8 mouse cellular contexts compared by ENCODE assay signal in the genomic region with DNA sequence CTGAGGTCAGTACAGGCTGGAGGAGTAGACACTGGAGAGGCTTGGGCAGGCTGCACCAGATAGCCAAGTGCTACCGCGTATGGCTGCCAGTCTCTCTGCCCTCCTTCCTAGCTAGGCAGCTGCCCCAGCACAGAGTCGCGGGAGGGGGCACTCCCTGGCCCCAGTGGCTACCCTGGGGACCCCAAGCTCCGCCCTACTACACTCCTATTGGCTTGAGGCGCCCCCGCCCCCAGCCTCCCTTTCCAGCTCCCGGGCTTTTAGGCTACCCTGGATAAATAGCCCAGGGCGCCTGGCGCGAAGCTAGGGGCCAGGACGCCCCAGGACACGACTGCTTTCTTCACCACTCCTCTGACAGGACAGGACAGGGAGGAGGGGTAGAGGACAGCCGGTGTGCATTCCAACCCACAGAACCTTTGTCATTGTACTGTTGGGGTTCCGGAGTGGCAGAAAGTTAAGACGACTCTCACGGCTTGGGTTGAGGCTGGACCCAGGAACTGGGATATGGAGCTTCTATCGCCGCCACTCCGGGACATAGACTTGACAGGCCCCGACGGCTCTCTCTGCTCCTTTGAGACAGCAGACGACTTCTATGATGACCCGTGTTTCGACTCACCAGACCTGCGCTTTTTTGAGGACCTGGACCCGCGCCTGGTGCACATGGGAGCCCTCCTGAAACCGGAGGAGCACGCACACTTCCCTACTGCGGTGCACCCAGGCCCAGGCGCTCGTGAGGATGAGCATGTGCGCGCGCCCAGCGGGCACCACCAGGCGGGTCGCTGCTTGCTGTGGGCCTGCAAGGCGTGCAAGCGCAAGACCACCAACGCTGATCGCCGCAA. TPM values are rescaled to one million over a fixed set of nuclear protein-coding genes. Genes with fewer than 3 reads are reported as not detected.
A peak's percentile ranks its signal among the peaks of the same experiment; 100 is the strongest.
DNase-seq lines count a peak whose midpoint lies in the region; ATAC-seq and TF ChIP-seq lines count a peak whose summit lies in the region.

Gene Myod1 (plus strand): TSS at position 303 of the 836 bp plus-strand sequence.

- H3K27me3 ChIP-seq in intestine, embryonic 14.5 days (replicated peaks; ENCODE audit: control insufficient read depth, insufficient read depth, low read length) = peaks cover 65% of the 10 kb centered on the region
- peaks cover 51% of the 10 kb centered on the region for H3K27me3 ChIP-seq in intestine, postnatal 0 days (replicated peaks; ENCODE audit: control insufficient read depth, insufficient read depth, low read length)
- peaks cover 87% of the 10 kb centered on the region for H3K27me3 ChIP-seq in forebrain, embryonic 10.5 days (ENCODE audit: poor library complexity, severe bottlenecking)
- peaks cover 66% of the 10 kb centered on the region for H3K27me3 ChIP-seq in hindbrain, embryonic 15.5 days
- peaks cover 85% of the 10 kb centered on the region for H3K27me3 ChIP-seq in neural tube, embryonic 13.5 days

- H3K4me1 ChIP-seq in intestine, embryonic 14.5 days (replicated peaks; ENCODE audit: control insufficient read depth, insufficient read depth, low read length) = 0 out of 2 replicates have a peak, but pooled peaks cover 5% of the 10 kb centered on the region
- H3K4me1 ChIP-seq in intestine, postnatal 0 days (replicated peaks; ENCODE audit: control insufficient read depth, insufficient read depth, low read length) = no peaks in the 10 kb centered on the region
- H3K4me1 ChIP-seq in forebrain, embryonic 10.5 days = peaks cover 27% of the 10 kb centered on the region
- peaks cover 26% of the 10 kb centered on the region for H3K4me1 ChIP-seq in hindbrain, embryonic 15.5 days (replicated peaks)
- peaks cover 27% of the 10 kb centered on the region for H3K4me1 ChIP-seq in neural tube, embryonic 13.5 days (replicated peaks)

- no peak within 1 kb of the TSS for H3K27ac ChIP-seq in intestine, embryonic 14.5 days (ENCODE audit: low read depth)
- no peak within 1 kb of the TSS for H3K27ac ChIP-seq in intestine, postnatal 0 days (ENCODE audit: low read depth, low read length)
- H3K27ac ChIP-seq in forebrain, embryonic 10.5 days = no peak within 1 kb of the TSS
- H3K27ac ChIP-seq in hindbrain, embryonic 15.5 days (replicated peaks) = no peak within 1 kb of the TSS
- H3K27ac ChIP-seq in neural tube, embryonic 13.5 days (replicated peaks) = no peak within 1 kb of the TSS

- no peaks in the 10 kb centered on the region for H3K9me3 ChIP-seq in intestine, embryonic 14.5 days (ENCODE audit: control insufficient read depth, low read length)
- H3K9me3 ChIP-seq in intestine, postnatal 0 days (ENCODE audit: control insufficient read depth) = no peaks in the 10 kb centered on the region
- no peaks in the 10 kb centered on the region for H3K9me3 ChIP-seq in forebrain, embryonic 10.5 days
- H3K9me3 ChIP-seq in hindbrain, embryonic 15.5 days = no peaks in the 10 kb centered on the region
- H3K9me3 ChIP-seq in neural tube, embryonic 13.5 days = no peaks in the 10 kb centered on the region

- peak within 1 kb of the TSS; percentile 16 for H3K4me3 ChIP-seq in intestine, embryonic 14.5 days (ENCODE audit: low read depth, low read length)
- no peak within 1 kb of the TSS for H3K4me3 ChIP-seq in intestine, postnatal 0 days (ENCODE audit: low read depth, low read length)
- H3K4me3 ChIP-seq in forebrain, embryonic 10.5 days = peak within 1 kb of the TSS; percentile 41
- peak within 1 kb of the TSS; percentile 31 for H3K4me3 ChIP-seq in hindbrain, embryonic 15.5 days
- peak within 1 kb of the TSS; percentile 29 for H3K4me3 ChIP-seq in neural tube, embryonic 13.5 days

- no peak for DNase-seq in intestine, embryonic 14.5 days (ENCODE audit: low spot score)
- DNase-seq in forebrain, embryonic 10.5 days (ENCODE audit: extremely low spot score, low spot score) = no peak
- DNase-seq in ovary, postnatal 36 days (ENCODE audit: low spot score) = no peak
- DNase-seq in spleen, postnatal 10 days (ENCODE audit: low spot score in 2 of 2) = no peak

- 4% methylated on average over 44 of the region's 44 CpGs for WGBS in intestine, embryonic 14.5 days
- 6% methylated on average over 44 of the region's 44 CpGs for whole genome bisulfite sequencing in intestine, postnatal 0 days
- 4% methylated on average over 44 of the region's 44 CpGs for WGBS in forebrain, embryonic 10.5 days
- WGBS in hindbrain, embryonic 15.5 days = 3% methylated on average over 44 of the region's 44 CpGs
- 3% methylated on average over 44 of the region's 44 CpGs for WGBS in neural tube, embryonic 13.5 days

- no peaks in the 10 kb centered on the region for H3K36me3 ChIP-seq in intestine, embryonic 14.5 days (ENCODE audit: control insufficient read depth, insufficient read depth, low read length)
- no peaks in the 10 kb centered on the region for H3K36me3 ChIP-seq in intestine, postnatal 0 days (ENCODE audit: control insufficient read depth, insufficient read depth)
- no peaks in the 10 kb centered on the region for H3K36me3 ChIP-seq in forebrain, embryonic 10.5 days (replicated peaks)
- H3K36me3 ChIP-seq in hindbrain, embryonic 15.5 days = no peaks in the 10 kb centered on the region
- no peaks in the 10 kb centered on the region for H3K36me3 ChIP-seq in neural tube, embryonic 13.5 days

- no peak for TF ChIP-seq CTCF in intestine, postnatal 0 days (IDR thresholded peaks at IDR 0.05; ENCODE audit: low read depth)

- H3K4me2 ChIP-seq in intestine, embryonic 14.5 days (ENCODE audit: low read length) = peak within 1 kb of the TSS; percentile 33
- H3K4me2 ChIP-seq in intestine, postnatal 0 days (replicated peaks; ENCODE audit: low read depth) = no peak within 1 kb of the TSS
- peak within 1 kb of the TSS; percentile 53 for H3K4me2 ChIP-seq in hindbrain, embryonic 15.5 days
- H3K4me2 ChIP-seq in neural tube, embryonic 13.5 days = peak within 1 kb of the TSS; percentile 52

- H3K9ac ChIP-seq in intestine, embryonic 14.5 days (ENCODE audit: low read length) = no peak within 1 kb of the TSS
- H3K9ac ChIP-seq in intestine, postnatal 0 days (ENCODE audit: low read depth, low read length) = no peak within 1 kb of the TSS
- no peak within 1 kb of the TSS for H3K9ac ChIP-seq in hindbrain, embryonic 15.5 days
- peak within 1 kb of the TSS; percentile 35; the same call in 1 of the 2 replicates for H3K9ac ChIP-seq in neural tube, embryonic 13.5 days

- no peak for ATAC-seq in intestine, embryonic 14.5 days (replicated peaks; ENCODE audit: low FRiP score, low TSS enrichment, low read depth)
- ATAC-seq in intestine, postnatal 0 days = no peak
- ATAC-seq in hindbrain, embryonic 15.5 days (ENCODE audit: low FRiP score, low read depth) = no peak
- ATAC-seq in neural tube, embryonic 13.5 days (ENCODE audit: low read depth) = 0 out of 2 replicates have a peak, but pooled peaks have one; percentile 57
- no peak for ATAC-seq in granulocyte monocyte progenitor cell, adult 5-6 weeks (replicated peaks; ENCODE audit: poor library complexity, severe bottlenecking)

RNA-seq across cellular contexts. Expression of gene Myod1, which starts in this region (rescaled TPM):
- polyA plus RNA-seq in intestine, embryonic 14.5 days (2014; fragmentation: Nextera tagmentation; extraction: Ambion mirVana) = not detected in 2 replicates
- not detected in 2 replicates for polyA plus RNA-seq in intestine, postnatal 0 days (2015; fragmentation: Nextera tagmentation; extraction: Ambion mirVana)
- polyA plus RNA-seq in forebrain, embryonic 10.5 days (2016; fragmentation: Nextera tagmentation; extraction: Ambion mirVana) = not detected in 2 replicates
- polyA plus RNA-seq in hindbrain, embryonic 15.5 days (2015; fragmentation: Nextera tagmentation; extraction: Ambion mirVana) = 0.08 and 0.25 TPM in 2 replicates
- polyA plus RNA-seq in neural tube, embryonic 13.5 days (2015; fragmentation: Nextera tagmentation; extraction: Ambion mirVana) = 2.2 and 8.1 TPM in 2 replicates
- total RNA-seq in granulocyte monocyte progenitor cell, adult 5-6 weeks (2014; fragmentation: Nextera tagmentation) = not detected in 2 replicates
- total RNA-seq in granulocyte monocyte progenitor cell, adult 5-6 weeks (2017) = not detected in 2 replicates
